Mouse (Mus musculus): Measurements from ENCODE around the gene Mlh3.

DNA sequence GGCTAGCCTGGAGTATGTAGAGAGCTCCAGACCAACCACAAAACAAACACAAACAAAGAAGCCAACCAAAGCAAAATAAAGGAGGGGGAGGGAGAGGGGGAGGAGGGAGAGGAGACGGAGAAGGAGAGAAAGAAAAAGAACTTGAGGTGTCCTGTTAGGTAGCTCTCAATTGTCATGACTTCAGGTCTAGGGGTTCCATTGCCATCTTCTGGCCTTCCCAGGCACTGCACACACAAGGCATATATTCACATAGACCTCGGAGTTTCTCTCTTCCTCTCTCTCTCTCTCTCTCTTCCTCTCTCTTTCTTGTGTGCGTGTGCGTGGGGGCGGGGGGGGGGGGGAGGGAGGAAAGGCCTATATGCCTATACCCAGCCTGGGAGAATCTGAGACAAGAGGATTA is 16.5 kb upstream of the Mlh3 start:
- TF ChIP-seq POLR2A (IDR thresholded peaks at IDR 0.05; ENCODE audit: insufficient read depth, low read depth, low read length) (no peak), CTCF (IDR thresholded peaks at IDR 0.05; ENCODE audit: insufficient read depth, low read depth, low read length) (no peak)

Measured in olfactory bulb, adult 2 months (tissue).